Mouse (Mus musculus) olfactory bulb, adult 2 months (tissue): ENCODE measurements at regions not wholly inside any gene's neighbourhood (a gene's known extent, or its start where the extent isn't known, plus 50 kb on each side); places are given as distances from the start of the nearest gene placed in this dataset.
A peak's percentile ranks its signal among the peaks of the same experiment; 100 is the strongest.

Experiments
- H3K27ac ChIP-seq: fragments of 200-500 bp; 2 replicates; pipeline ENCODE4 v1.5.1; 2012; ENCODE audit warnings: low read depth, low read length; ENCODE audit not compliant: insufficient read depth
- H3K4me1 ChIP-seq: fragments of 200-500 bp; 2 replicates; pipeline ENCODE4 v1.6.1; 2012; ENCODE audit warnings: low read length; ENCODE audit not compliant: control insufficient read depth, insufficient read depth
- H3K4me3 ChIP-seq: fragments of 200-500 bp; 2 replicates; pipeline ENCODE4 v1.5.1; 2012; ENCODE audit warnings: mild to moderate bottlenecking, low read depth, low read length, moderate library complexity; ENCODE audit not compliant: insufficient read depth
- CTCF ChIP-seq: fragments of 200-500 bp; IDR thresholded peaks from 2 replicates; pipeline ENCODE4 v1.5.1; 2012; ENCODE audit warnings: low read depth, mild to moderate bottlenecking, low read length, moderate library complexity; ENCODE audit not compliant: insufficient read depth
- POLR2A ChIP-seq: fragments of 200-500 bp; IDR thresholded peaks from 2 replicates; pipeline ENCODE4 v1.6.1; 2012; ENCODE audit warnings: mild to moderate bottlenecking, low read depth, low read length, moderate library complexity; ENCODE audit not compliant: insufficient read depth
- WGBS: fragments of 180-500 bp; shearing (Covaris S2); methylation state at CpG from one replicate; pipeline ENCODE4 v1.1.7; 2018; 5-methylcytosine and 5-hydroxymethylcytosine counted together

DNA sequence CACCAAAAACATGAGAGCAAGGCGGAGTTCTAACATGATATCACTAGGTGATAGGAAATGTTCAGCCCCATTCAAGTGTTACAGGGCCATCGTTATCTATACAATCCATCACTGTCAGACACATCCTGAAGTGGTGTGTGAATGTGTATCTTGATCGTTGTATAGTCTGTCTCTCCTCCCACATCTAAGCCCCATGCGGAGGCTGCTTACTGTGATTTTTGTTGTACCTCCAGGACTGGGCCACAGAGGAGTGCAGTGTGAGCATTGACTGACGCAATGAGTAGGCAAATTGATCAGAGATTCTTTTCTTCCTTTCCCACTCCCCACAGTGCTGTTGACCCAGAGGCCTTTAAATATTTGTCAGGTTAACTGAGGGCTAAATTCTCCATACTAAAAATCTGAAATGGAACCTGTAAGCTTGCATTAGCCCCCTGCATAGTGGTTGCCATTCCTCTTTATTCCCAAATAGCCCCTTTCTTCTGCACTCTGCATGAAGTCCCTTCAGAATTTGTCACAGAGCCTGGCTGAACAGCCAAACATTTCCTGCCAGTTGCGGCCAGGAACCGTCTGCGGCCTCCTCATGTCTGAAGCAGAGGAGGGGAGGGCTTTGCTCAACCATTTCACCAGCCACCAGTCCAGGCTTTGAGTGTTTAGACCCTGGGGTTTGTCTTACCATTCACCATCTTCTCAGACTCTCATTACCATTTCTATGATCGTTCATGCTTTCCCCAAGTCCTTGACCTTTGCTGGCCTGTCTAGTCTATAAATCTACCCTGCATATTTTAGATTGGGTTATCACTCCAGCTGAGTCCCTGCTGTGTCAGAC, 119.3 kb downstream of the Ttc8 start:
- 54% methylated on average over 9 of the region's 9 CpGs for WGBS
- Histone ChIP-seq H3K4me1 (peaks cover 10% of the 10 kb centered on the region), H3K27ac (peak overlapping the region; percentile 24; the same call in 1 of the 2 replicates), H3K4me3 (no peak overlapping the region)
- TF ChIP-seq POLR2A (no peak), CTCF (no peak)

GRCm38 (mm10) chr12:99041606-99042005, 121.2 kb downstream of the Ttc8 start:
- Histone ChIP-seq H3K27ac (peak overlapping the region; percentile 82; the same call in 1 of the 2 replicates), H3K4me1 (peaks cover 7% of the 10 kb centered on the region), H3K4me3 (no peak overlapping the region)
- TF ChIP-seq CTCF: no peak
- no peak for TF ChIP-seq POLR2A
- whole genome bisulfite sequencing: 61% methylated on average over 4 of the region's 4 CpGs

- peak overlapping the region; percentile 91 for H3K27ac ChIP-seq
- H3K4me3 ChIP-seq: no peak overlapping the region
- peaks cover 6% of the 10 kb centered on the region for H3K4me1 ChIP-seq
- 47% methylated on average over 16 of the region's 16 CpGs for whole genome bisulfite sequencing
- TF ChIP-seq CTCF (no peak), POLR2A (no peak)
Observed at GRCm38 (mm10) chr12:99042918-99043862, 122.8 kb downstream of the Ttc8 start.

DNA sequence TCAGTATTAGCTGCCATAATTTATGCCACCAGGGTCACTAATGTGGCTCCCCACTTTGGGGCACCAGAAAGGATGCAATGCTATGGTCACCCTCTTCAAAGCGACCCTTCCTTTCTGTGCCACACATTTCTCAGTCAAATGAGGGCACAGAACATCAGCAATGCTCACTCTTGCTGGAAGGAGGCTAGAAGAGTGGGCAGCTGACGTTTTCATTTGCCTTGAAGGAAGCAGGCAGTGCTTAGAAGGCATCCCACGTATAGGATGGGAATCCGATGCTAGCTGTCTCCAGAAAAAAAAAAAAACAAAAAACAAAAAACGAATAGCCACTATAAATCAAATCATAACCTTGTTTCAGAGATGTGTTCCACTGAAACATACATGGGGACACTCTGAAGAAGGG, 124.1 kb downstream of the Ttc8 start:
- Histone ChIP-seq H3K4me3 (no peak overlapping the region), H3K27ac (peak overlapping the region; percentile 86), H3K4me1 (peaks cover 6% of the 10 kb centered on the region)
- TF ChIP-seq POLR2A (no peak), CTCF (no peak)
- 65% methylated on average over 5 of the region's 5 CpGs for WGBS

DNA sequence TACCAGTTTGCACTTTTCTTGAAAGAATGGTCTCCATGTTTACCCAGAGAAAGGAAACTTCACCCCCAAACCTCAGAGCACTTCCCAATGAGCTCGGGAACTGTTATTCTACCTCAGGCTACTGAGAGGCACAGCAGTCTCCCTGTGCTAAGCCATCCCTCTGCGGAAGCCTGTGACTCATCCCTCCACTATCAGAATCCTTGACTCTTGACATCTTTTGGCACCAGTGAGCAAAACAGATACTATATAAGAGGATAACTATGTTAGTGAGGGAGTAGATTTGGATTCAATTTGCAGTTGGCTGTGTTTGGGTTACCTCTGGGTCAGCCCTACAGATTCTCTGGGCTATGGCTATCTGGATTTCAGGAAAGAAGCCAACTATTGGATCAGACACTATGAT, 130.1 kb downstream of the Ttc8 start:
- Histone ChIP-seq H3K27ac (peak overlapping the region; percentile 38; the same call in 1 of the 2 replicates), H3K4me1 (no peaks in the 10 kb centered on the region), H3K4me3 (no peak overlapping the region)
- TF ChIP-seq POLR2A: no peak
- no peak for TF ChIP-seq CTCF
- 30% methylated on average over 2 of the region's 2 CpGs for WGBS

DNA sequence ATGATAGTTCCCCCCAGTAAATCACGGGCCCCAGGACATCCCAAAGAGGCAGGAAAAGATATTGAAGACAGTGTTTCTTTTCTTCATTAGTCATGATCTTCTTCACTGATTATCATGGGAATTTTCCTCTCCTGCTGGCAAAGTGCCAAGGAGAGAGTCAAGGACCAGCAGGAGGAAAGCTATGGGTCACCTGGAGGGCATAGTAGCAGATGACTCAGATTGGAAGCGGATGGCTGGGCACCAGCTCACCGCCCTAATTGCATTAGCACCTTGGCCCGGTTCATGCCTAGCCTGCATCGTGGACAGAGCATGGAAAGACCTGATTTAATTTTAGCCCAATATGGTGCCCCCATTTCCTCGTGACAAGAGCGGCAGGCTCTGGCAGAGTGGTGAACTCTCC, 132.2 kb downstream of the Ttc8 start:
- 90% methylated on average over 7 of the region's 7 CpGs for WGBS
- TF ChIP-seq POLR2A (no peak), CTCF (no peak)
- Histone ChIP-seq H3K27ac (no peak overlapping the region), H3K4me3 (no peak overlapping the region), H3K4me1 (no peaks in the 10 kb centered on the region)

DNA sequence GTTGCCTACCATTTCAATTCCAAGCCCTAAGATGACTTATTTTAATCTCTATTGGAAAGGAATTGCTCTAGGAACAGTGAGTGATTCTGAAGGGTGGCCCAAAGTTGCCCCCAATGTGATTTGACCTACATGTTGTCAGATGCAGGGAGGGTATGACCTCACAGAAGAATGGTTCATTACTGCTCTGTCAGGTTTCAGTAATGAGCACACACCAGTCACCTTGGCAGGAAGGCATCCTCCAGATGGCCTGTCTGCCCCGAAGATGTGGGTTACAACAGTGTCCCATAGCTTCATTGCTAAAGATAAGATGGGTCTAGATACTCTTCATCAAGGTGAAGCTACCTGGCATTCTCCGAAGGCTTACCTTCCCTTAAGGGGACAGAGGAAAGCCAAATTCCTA, 137.1 kb downstream of the Ttc8 start:
- H3K4me1 ChIP-seq: no peaks in the 10 kb centered on the region
- H3K4me3 ChIP-seq: no peak overlapping the region
- WGBS: 96% methylated on average over 2 of the region's 2 CpGs
- H3K27ac ChIP-seq: no peak overlapping the region
- TF ChIP-seq POLR2A: no peak
- no peak for TF ChIP-seq CTCF

- 81% methylated on average over 2 of the region's 2 CpGs for WGBS
- TF ChIP-seq CTCF (no peak), POLR2A (no peak)
Observed at GRCm38 (mm10) chr12:99058916-99059315, 138.5 kb downstream of the Ttc8 start.

DNA sequence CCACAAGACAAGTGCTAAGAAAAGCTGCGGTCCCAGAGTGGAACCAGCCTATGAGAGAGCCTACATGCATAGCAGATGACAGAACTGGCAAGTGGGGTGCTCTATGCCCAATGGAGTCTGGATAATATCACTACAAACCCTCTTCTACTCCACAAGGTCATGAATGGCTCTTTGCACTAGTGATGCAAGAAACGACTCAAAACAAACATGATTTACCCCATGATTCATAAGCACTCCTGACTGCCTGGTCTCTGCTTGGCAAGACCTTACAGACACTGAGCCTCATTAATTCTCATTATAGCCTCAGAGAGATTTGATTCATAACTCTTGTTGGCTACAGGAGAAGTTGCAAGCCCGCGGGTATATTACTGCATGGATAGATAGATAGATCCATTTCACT, 139.1 kb downstream of the Ttc8 start:
- Histone ChIP-seq H3K4me3 (no peak overlapping the region), H3K27ac (no peak overlapping the region), H3K4me1 (peaks cover 9% of the 10 kb centered on the region)
- TF ChIP-seq CTCF (no peak), POLR2A (no peak)
- WGBS: 93% methylated on average over 4 of the region's 4 CpGs

More at GRCm38 (mm10) chr12:99058916-99059315, 138.5 kb downstream of the Ttc8 start:
- Histone ChIP-seq H3K27ac (no peak overlapping the region), H3K4me3 (no peak overlapping the region), H3K4me1 (peaks cover 8% of the 10 kb centered on the region)
